Mouse (Mus musculus) hindbrain, embryonic 12.5 days (tissue): ENCODE results near the gene Zfhx3. TPM values are rescaled to one million over a fixed set of nuclear protein-coding genes. Genes with fewer than 3 reads are reported as not detected.

Experiments used
- ATAC-seq: fragments of 200-750 bp; cut with Nextera tagmentation; 2 replicates; pipeline ENCODE4 v1.8.0; 2017; ENCODE audit warnings: moderate TSS enrichment; ENCODE audit not compliant: low FRiP score
- H3K27ac ChIP-seq: fragments of 300-500 bp; sonication (generic); 2 replicates; pipeline ENCODE4 v1.5.1; 2016; ENCODE audit warnings: mild to moderate bottlenecking
- H3K27me3 ChIP-seq: fragments of 300-500 bp; sonication (generic); 2 replicates; pipeline ENCODE4 v1.6.1; 2016; ENCODE audit warnings: mild to moderate bottlenecking
- H3K36me3 ChIP-seq: fragments of 300-500 bp; sonication (generic); 2 replicates; pipeline ENCODE4 v1.6.1; 2016; ENCODE audit warnings: mild to moderate bottlenecking
- H3K4me1 ChIP-seq: fragments of 300-500 bp; sonication (generic); 2 replicates; pipeline ENCODE4 v1.6.1; 2016
- H3K4me2 ChIP-seq: fragments of 300-500 bp; sonication (generic); replicated peaks from 2 replicates; pipeline ENCODE4 v1.6.1; 2016; ENCODE audit warnings: mild to moderate bottlenecking
- H3K4me3 ChIP-seq: fragments of 300-500 bp; sonication (generic); 2 replicates; pipeline ENCODE4 v1.5.1; 2016; ENCODE audit warnings: mild to moderate bottlenecking
- H3K9ac ChIP-seq: fragments of 300-500 bp; sonication (generic); 2 replicates; pipeline ENCODE4 v1.6.1; 2016; ENCODE audit warnings: mild to moderate bottlenecking, moderate library complexity
- H3K9me3 ChIP-seq: fragments of 300-500 bp; sonication (generic); replicated peaks from 2 replicates; pipeline ENCODE4 v1.6.1; 2016; ENCODE audit warnings: mild to moderate bottlenecking
- WGBS: fragments of 180-500 bp; shearing (Covaris S2); methylation state at CpG from one replicate; pipeline ENCODE4 v1.1.7; 2016; 5-methylcytosine and 5-hydroxymethylcytosine counted together
- polyA plus RNA-seq: library from polyadenylated mRNA; unstranded; fragments of >200 nt; fragmentation: Nextera tagmentation; extraction: Ambion mirVana; gene quantifications from 2 replicates; pipeline ENCODE4 v1.2.1, GENCODE M21; 2016

Gene Zfhx3
- polyA plus RNA-seq, 1 experiment from 2014 or later, result 56.8 TPM

DNA sequence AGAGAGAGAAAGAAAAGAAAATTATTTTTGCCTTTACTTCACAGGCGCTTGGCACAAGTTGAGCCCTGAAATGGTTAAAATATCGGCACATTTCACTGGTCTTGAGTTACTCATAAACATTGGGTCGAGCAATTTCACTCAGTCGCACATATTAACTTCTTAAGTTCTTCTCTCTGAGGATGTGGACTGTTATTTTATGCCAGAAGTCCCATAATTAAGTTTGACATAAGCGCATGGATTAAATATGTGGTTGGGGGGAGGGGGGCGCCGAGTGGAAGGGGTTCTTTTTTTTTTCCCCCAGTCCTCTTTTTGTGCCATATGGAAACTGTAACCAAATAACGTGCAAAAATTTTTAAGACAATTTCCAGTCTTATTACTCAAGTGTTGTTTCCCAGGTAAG is 656.6 kb downstream of the Zfhx3 start:
- H3K9ac ChIP-seq, result no peak overlapping the region
- H3K27ac ChIP-seq, result no peak overlapping the region
- no peaks in the 10 kb centered on the region for H3K9me3 ChIP-seq
- no peaks in the 10 kb centered on the region for H3K27me3 ChIP-seq
- no peak for ATAC-seq
- H3K4me1 ChIP-seq, result peaks cover 14% of the 10 kb centered on the region
- no peak overlapping the region for H3K4me2 ChIP-seq
- 67% methylated on average over 8 of the region's 8 CpGs for WGBS
- no peak overlapping the region for H3K4me3 ChIP-seq
- H3K36me3 ChIP-seq, result no peaks in the 10 kb centered on the region

GRCm38 (mm10) chr8:108599558-108599957 is 657.1 kb downstream of the Zfhx3 start:
- H3K4me1 ChIP-seq, result peaks cover 8% of the 10 kb centered on the region
- H3K36me3 ChIP-seq, result no peaks in the 10 kb centered on the region
- H3K4me3 ChIP-seq, result no peak overlapping the region
- no peaks in the 10 kb centered on the region for H3K27me3 ChIP-seq
- no peak overlapping the region for H3K4me2 ChIP-seq
- no peak overlapping the region for H3K27ac ChIP-seq
- no peak overlapping the region for H3K9ac ChIP-seq
- H3K9me3 ChIP-seq, result no peaks in the 10 kb centered on the region
- WGBS, result 80% methylated on average over 6 of the region's 6 CpGs
- ATAC-seq, result no peak

DNA sequence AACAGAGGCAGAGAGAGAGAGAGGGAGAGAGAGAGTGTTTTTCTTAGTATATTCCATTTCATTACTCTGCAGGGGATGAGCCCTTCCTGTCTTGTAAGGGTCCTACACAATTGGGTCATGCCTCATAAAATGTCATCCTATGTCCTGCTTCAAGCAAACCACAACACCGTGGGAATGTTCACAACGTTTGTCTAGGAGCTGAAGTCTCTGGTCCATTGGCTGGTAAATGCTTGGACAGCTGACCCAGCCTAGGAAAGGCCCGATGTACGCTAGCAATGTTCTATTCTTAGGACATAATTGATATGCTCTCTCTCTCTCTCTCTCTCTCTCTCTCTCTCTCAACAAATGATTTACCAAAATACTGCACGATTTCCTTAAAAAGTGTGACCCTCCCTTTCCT is 666.2 kb downstream of the Zfhx3 start:
- ATAC-seq, result no peak
- Histone ChIP-seq H3K36me3 (no peaks in the 10 kb centered on the region), H3K27ac (no peak overlapping the region), H3K9me3 (no peaks in the 10 kb centered on the region), H3K27me3 (no peaks in the 10 kb centered on the region), H3K4me1 (peaks cover 5% of the 10 kb centered on the region), H3K4me2 (no peak overlapping the region), H3K4me3 (no peak overlapping the region), H3K9ac (no peak overlapping the region)
- WGBS, result 74% methylated on average over 5 of the region's 5 CpGs

DNA sequence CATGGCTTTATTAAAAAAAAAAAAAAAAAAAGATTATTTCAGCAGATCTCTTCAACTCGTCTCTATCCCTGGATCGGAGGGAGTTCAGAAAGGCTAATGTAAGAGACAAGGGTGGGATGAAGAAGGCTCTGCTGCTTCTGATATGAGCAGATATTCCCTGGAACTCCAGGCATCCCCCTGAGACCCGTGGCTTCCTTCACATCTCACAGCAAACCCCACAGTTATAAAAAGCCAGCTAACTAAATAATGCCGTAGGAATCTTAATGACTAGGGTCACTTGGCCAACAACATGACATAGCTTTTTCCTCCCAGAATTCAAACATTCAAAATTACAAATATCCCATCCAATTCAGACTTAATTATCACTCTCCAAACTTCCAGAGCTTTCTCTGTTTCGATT is 666.7 kb downstream of the Zfhx3 start:
- Histone ChIP-seq H3K4me2 (no peak overlapping the region), H3K27me3 (no peaks in the 10 kb centered on the region), H3K4me1 (peaks cover 5% of the 10 kb centered on the region), H3K9me3 (no peaks in the 10 kb centered on the region), H3K4me3 (no peak overlapping the region), H3K36me3 (no peaks in the 10 kb centered on the region), H3K9ac (no peak overlapping the region), H3K27ac (no peak overlapping the region)
- 74% methylated on average over 5 of the region's 5 CpGs for WGBS
- no peak for ATAC-seq

DNA sequence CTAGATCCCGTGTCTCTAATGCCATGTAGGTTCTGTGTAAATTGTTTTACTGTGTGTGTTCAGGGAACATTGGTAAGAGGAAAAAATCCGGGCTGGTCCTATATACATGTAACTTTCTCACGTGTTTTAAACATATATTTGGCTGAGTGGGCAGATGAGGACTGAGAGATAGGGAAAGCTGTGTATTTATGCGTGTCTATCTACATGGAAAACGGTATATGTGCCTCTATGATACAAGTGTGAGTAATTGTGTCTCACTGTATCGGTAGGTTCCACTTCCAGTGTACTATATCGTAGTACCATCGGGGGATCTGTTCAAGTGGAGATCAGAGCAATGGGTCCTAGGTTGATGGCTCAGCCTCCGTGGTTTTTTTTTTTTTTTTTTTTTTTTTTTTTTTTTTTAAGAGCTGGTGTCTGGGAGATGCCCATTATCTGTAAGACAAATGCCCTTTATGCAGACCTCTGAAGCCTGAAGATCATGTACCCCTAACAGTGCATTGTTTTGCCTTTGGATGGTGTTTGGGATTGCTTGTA is 668.8 kb downstream of the Zfhx3 start:
- Histone ChIP-seq H3K4me3 (no peak overlapping the region), H3K36me3 (no peaks in the 10 kb centered on the region), H3K27ac (no peak overlapping the region), H3K4me1 (peaks cover 5% of the 10 kb centered on the region), H3K9ac (no peak overlapping the region), H3K4me2 (no peak overlapping the region), H3K27me3 (no peaks in the 10 kb centered on the region), H3K9me3 (no peaks in the 10 kb centered on the region)
- whole genome bisulfite sequencing, result 89% methylated on average over 9 of the region's 9 CpGs
- no peak for ATAC-seq

DNA sequence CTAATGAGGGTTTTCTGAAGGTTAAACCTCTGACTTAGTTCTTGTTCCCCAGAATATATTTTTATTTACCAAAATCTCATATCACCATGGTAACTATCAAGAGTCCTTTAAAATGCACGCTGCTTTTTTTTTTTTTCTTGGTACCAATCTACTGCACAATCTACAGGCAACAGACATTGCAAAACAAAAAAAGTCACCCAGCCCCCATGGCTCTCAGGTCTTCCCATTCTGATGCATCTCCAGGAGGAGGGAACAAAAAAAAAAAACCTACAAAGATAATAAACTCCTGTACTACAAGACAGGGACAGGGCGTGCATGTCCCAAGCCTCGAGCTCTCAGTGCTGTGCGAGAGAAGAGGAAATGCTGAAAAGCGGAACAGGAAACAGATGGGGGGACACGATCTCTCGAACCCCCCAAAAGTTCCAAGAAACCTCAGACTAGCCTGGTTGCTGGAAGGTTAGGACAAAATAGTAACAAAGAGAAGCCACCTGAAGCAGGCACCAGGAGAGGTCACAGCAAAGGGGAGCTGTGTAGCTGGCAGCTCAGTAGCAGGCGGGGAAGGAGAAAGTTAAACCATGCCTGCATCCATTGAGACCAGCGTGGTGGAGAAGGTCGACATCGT is 669.5 kb downstream of the Zfhx3 start:
- H3K4me2 ChIP-seq, result no peak overlapping the region
- no peaks in the 10 kb centered on the region for H3K27me3 ChIP-seq
- H3K36me3 ChIP-seq, result no peaks in the 10 kb centered on the region
- no peak for ATAC-seq
- no peak overlapping the region for H3K9ac ChIP-seq
- no peaks in the 10 kb centered on the region for H3K9me3 ChIP-seq
- H3K4me3 ChIP-seq, result no peak overlapping the region
- H3K27ac ChIP-seq, result no peak overlapping the region
- WGBS, result 68% methylated on average over 11 of the region's 11 CpGs
- peaks cover 5% of the 10 kb centered on the region for H3K4me1 ChIP-seq

DNA sequence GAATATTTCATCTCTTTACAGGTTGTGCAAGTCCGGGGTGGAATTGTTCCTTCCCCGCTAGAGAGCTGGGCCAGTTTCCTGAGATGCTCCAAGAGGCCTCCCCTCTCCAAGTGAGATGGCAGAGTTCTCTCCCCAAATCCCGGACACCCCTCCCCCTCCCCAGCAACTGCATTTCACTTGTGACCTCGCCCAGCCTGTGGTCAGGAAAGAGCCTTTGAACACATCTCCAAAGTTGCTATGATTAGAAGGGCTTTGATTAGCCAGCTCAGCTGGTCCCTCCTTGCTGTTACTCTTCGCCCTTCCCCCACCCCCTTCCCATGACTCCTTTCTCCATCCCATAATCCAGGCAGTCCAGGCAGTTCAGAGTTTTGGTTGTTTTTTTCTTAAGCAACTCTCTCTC is 670.4 kb downstream of the Zfhx3 start:
- 38% methylated on average over 5 of the region's 5 CpGs for WGBS
- no peak for ATAC-seq
- no peaks in the 10 kb centered on the region for H3K9me3 ChIP-seq
- no peaks in the 10 kb centered on the region for H3K27me3 ChIP-seq
- H3K27ac ChIP-seq, result no peak overlapping the region
- no peak overlapping the region for H3K4me3 ChIP-seq
- peaks cover 5% of the 10 kb centered on the region for H3K4me1 ChIP-seq
- H3K36me3 ChIP-seq, result no peaks in the 10 kb centered on the region
- H3K4me2 ChIP-seq, result no peak overlapping the region
- no peak overlapping the region for H3K9ac ChIP-seq

DNA sequence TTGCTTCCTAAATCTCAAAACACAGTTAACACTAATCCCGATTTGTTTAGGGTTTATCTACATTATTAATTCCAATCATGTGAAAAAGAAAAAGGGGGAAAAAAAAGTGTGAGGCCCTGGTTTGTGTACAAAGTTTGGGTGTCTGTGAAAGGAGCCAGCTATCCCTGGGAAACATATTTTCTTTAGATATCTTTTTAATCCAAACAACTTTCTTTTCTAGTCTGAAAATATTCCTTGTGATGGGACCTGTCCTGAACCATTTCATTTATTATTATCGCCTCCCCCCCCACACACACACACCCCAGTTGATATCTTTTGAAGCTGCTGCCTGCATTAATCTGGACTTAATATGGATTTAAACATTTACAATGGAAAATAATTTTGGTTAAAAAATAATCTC is 670.8 kb downstream of the Zfhx3 start:
- no peak overlapping the region for H3K9ac ChIP-seq
- no peaks in the 10 kb centered on the region for H3K27me3 ChIP-seq
- WGBS, result 64% methylated on average over 2 of the region's 2 CpGs
- H3K9me3 ChIP-seq, result no peaks in the 10 kb centered on the region
- no peaks in the 10 kb centered on the region for H3K36me3 ChIP-seq
- H3K27ac ChIP-seq, result no peak overlapping the region
- H3K4me3 ChIP-seq, result no peak overlapping the region
- no peak for ATAC-seq
- peaks cover 5% of the 10 kb centered on the region for H3K4me1 ChIP-seq
- H3K4me2 ChIP-seq, result no peak overlapping the region

GRCm38 (mm10) chr8:108621296-108621695 is 678.9 kb downstream of the Zfhx3 start:
- no peak overlapping the region for H3K4me3 ChIP-seq
- 17% methylated on average over 7 of the region's 7 CpGs for WGBS
- no peak overlapping the region for H3K27ac ChIP-seq
- peaks cover 7% of the 10 kb centered on the region; the same call in 1 of the 2 replicates for H3K4me1 ChIP-seq
- no peak for ATAC-seq
- no peaks in the 10 kb centered on the region for H3K9me3 ChIP-seq
- H3K9ac ChIP-seq, result no peak overlapping the region
- no peak overlapping the region for H3K4me2 ChIP-seq
- no peaks in the 10 kb centered on the region for H3K36me3 ChIP-seq
- peaks cover 4% of the 10 kb centered on the region; the same call in 1 of the 2 replicates for H3K27me3 ChIP-seq

DNA sequence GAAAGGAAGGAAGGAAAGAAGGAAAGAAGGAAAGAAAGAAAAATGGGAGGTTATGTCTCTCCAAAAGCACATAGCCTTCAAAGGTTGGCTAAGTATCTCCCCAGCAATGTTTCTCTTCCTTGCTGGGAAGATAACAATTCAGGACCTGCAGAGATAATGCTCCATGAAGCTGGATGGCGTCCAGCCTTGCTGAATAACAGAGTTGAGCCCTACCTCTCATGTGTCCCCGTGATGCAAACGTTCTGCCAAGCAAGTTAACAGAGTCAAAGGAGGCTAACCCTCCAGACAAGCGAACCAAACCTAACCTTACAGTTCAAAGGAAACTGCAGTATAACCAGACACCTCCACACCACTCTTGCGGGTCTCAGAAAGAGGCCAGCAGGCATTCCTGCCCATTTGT is 681.2 kb downstream of the Zfhx3 start:
- 62% methylated on average over 5 of the region's 5 CpGs for WGBS
- H3K27ac ChIP-seq, result no peak overlapping the region
- no peak for ATAC-seq
- H3K36me3 ChIP-seq, result no peaks in the 10 kb centered on the region
- H3K9ac ChIP-seq, result no peak overlapping the region
- H3K4me2 ChIP-seq, result no peak overlapping the region
- H3K9me3 ChIP-seq, result no peaks in the 10 kb centered on the region
- no peak overlapping the region for H3K4me3 ChIP-seq
- peaks cover 4% of the 10 kb centered on the region; the same call in 1 of the 2 replicates for H3K27me3 ChIP-seq
- H3K4me1 ChIP-seq, result peaks cover 7% of the 10 kb centered on the region; the same call in 1 of the 2 replicates

GRCm38 (mm10) chr8:108625571-108626120 is 683.2 kb downstream of the Zfhx3 start:
- Histone ChIP-seq H3K9ac (no peak overlapping the region), H3K4me3 (no peak overlapping the region), H3K36me3 (no peaks in the 10 kb centered on the region), H3K9me3 (no peaks in the 10 kb centered on the region), H3K27me3 (peaks cover 4% of the 10 kb centered on the region; the same call in 1 of the 2 replicates), H3K27ac (no peak overlapping the region), H3K4me1 (peaks cover 7% of the 10 kb centered on the region; the same call in 1 of the 2 replicates), H3K4me2 (no peak overlapping the region)
- ATAC-seq, result no peak
- WGBS, result 79% methylated on average over 9 of the region's 9 CpGs

DNA sequence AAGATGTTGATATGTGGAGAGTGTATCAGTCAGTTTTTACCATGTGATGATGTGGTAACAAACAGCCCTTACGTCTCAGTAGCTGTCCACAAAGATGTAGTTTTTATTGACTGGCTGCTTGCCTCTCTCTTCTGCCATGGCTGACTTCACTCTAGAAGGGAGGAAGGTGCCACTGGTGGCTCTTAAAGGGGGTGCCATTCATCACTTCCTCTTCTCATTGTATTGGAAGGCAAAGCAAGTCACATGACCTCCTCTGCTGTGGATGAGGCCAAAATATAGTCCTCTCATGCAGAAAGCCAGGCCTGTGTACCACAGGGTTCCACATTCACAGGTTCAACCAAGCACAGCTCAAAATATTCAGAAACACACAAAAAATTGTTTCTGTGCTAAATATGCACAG is 688.6 kb downstream of the Zfhx3 start:
- no peak overlapping the region for H3K9ac ChIP-seq
- WGBS, result 85% methylated on average over 1 of the region's 1 CpGs
- ATAC-seq, result no peak
- H3K36me3 ChIP-seq, result no peaks in the 10 kb centered on the region
- H3K4me1 ChIP-seq, result no peaks in the 10 kb centered on the region
- no peak overlapping the region for H3K27ac ChIP-seq
- no peak overlapping the region for H3K4me3 ChIP-seq
- H3K27me3 ChIP-seq, result no peaks in the 10 kb centered on the region
- no peak overlapping the region for H3K4me2 ChIP-seq
- no peaks in the 10 kb centered on the region for H3K9me3 ChIP-seq

GRCm38 (mm10) chr8:108634282-108634681 is 691.8 kb downstream of the Zfhx3 start:
- no peak overlapping the region for H3K4me2 ChIP-seq
- no peak overlapping the region for H3K4me3 ChIP-seq
- no peak overlapping the region for H3K27ac ChIP-seq
- H3K9me3 ChIP-seq, result no peaks in the 10 kb centered on the region
- WGBS, result 36% methylated on average over 3 of the region's 3 CpGs
- no peaks in the 10 kb centered on the region for H3K4me1 ChIP-seq
- no peak for ATAC-seq
- H3K36me3 ChIP-seq, result no peaks in the 10 kb centered on the region
- no peak overlapping the region; the same call in 1 of the 2 replicates for H3K9ac ChIP-seq
- no peaks in the 10 kb centered on the region for H3K27me3 ChIP-seq
